Mouse (Mus musculus) CH12.LX (cell line): ENCODE measurements around the gene Tmem104. TPM values are rescaled to one million over a fixed set of nuclear protein-coding genes. Genes with fewer than 3 reads are reported as not detected.

Source experiments
- DNase-seq: peaks from one replicate; pipeline ENCODE4 v3.0.0-alpha.2; 2013; ENCODE audit errors: extremely low read depth
- H3K27ac ChIP-seq: 2 replicates; pipeline ENCODE4 v1.5.1; 2012; ENCODE audit warnings: low read depth, mild to moderate bottlenecking, control low read depth, moderate library complexity; ENCODE audit not compliant: insufficient read depth
- H3K27me3 ChIP-seq: replicated peaks from 2 replicates; pipeline ENCODE3; 2012; ENCODE audit warnings: inconsistent platforms
- H3K36me3 ChIP-seq, 2 experiments: replicated peaks in 1 of 2; 2 replicates each; pipeline versions ENCODE3 to v1.6.1; 2012; ENCODE audit warnings: inconsistent platforms in 1 of 2, low read length in 1 of 2, mild to moderate bottlenecking in 1 of 2, mixed read lengths in 1 of 2, moderate library complexity in 1 of 2; ENCODE audit not compliant: control insufficient read depth in 1 of 2, insufficient read depth in 1 of 2
- H3K4me1 ChIP-seq, 2 experiments: 2 replicates each; pipeline ENCODE4 v1.6.1; 2012; ENCODE audit warnings: inconsistent platforms in 1 of 2, moderate library complexity in 1 of 2; ENCODE audit not compliant: insufficient read depth in 2 of 2, control insufficient read depth in 1 of 2
- H3K4me2 ChIP-seq: 2 replicates; pipeline ENCODE4 v1.6.1; 2012; ENCODE audit warnings: low read depth, mild to moderate bottlenecking, control low read depth; ENCODE audit not compliant: poor library complexity, insufficient read depth, severe bottlenecking
- H3K4me3 ChIP-seq, 3 experiments: fragments of 150-350 bp in 1 of 3; sonication (generic) in 1 of 3; replicated peaks in 1 of 3; 2 replicates each; pipeline versions ENCODE3 to v1.5.1; 2011 to 2012; ENCODE audit warnings: low read depth in 2 of 3, low read length in 2 of 3, mild to moderate bottlenecking in 2 of 3, moderate library complexity in 2 of 3, control low read depth in 1 of 3, improper control_type of control experiment in 1 of 3, inconsistent platforms in 1 of 3, mixed read lengths in 1 of 3; ENCODE audit not compliant: poor library complexity in 1 of 3
- H3K79me2 ChIP-seq: replicated peaks from 2 replicates; pipeline ENCODE4 v1.6.1; 2012; ENCODE audit warnings: mild to moderate bottlenecking, moderate library complexity; ENCODE audit not compliant: control insufficient read depth, poor library complexity, insufficient read depth, severe bottlenecking; ENCODE audit errors: extremely low read depth
- H3K9ac ChIP-seq: 2 replicates; pipeline ENCODE4 v1.6.1; 2012; ENCODE audit warnings: low read depth, mild to moderate bottlenecking, control low read depth, moderate library complexity; ENCODE audit not compliant: insufficient read depth
- H3K9me3 ChIP-seq: replicated peaks from 2 replicates; pipeline ENCODE3; 2012; ENCODE audit warnings: low read length, inconsistent platforms, mixed read lengths
- BHLHE40 ChIP-seq: IDR thresholded peaks from 2 replicates; pipeline ENCODE4 v1.6.1; 2011; ENCODE audit warnings: mild to moderate bottlenecking, low read depth, low read length, improper control_type of control experiment
- CHD1 ChIP-seq: IDR thresholded peaks from 2 replicates; pipeline ENCODE4 v1.6.1; 2012; ENCODE audit warnings: low read depth, low read length, improper control_type of control experiment, inconsistent platforms
- CTCF ChIP-seq, 2 experiments: IDR thresholded peaks in 1 of 2; conservative IDR thresholded peaks in 1 of 2; 2 replicates each; pipeline ENCODE4 v1.5.1; 2011 to 2012; ENCODE audit warnings: low read depth in 2 of 2, low read length in 2 of 2, improper control_type of control experiment in 1 of 2, inconsistent platforms in 1 of 2, mild to moderate bottlenecking in 1 of 2, moderate library complexity in 1 of 2
- E2F4 ChIP-seq: IDR thresholded peaks from 2 replicates; pipeline ENCODE4 v1.6.1; 2011; ENCODE audit warnings: low read depth, low read length, improper control_type of control experiment; ENCODE audit not compliant: insufficient replicate concordance
- ELF1 ChIP-seq: IDR thresholded peaks from 2 replicates; pipeline ENCODE4 v1.6.1; 2014; ENCODE audit warnings: low read depth, mild to moderate bottlenecking, inconsistent platforms, low read length, improper control_type of control experiment
- ETS1 ChIP-seq: conservative IDR thresholded peaks from 2 replicates; pipeline ENCODE4 v1.6.1; 2012; ENCODE audit warnings: low read depth, mild to moderate bottlenecking, inconsistent platforms, low read length, improper control_type of control experiment, moderate library complexity
- GABPA ChIP-seq: IDR thresholded peaks from 2 replicates; pipeline ENCODE4 v1.6.1; 2012; ENCODE audit warnings: low read depth, low read length, improper control_type of control experiment, inconsistent platforms; ENCODE audit not compliant: insufficient replicate concordance
- IRF4 ChIP-seq: IDR thresholded peaks from 2 replicates; pipeline ENCODE4 v1.6.1; 2014; ENCODE audit warnings: low read depth, mild to moderate bottlenecking, inconsistent platforms, low read length, improper control_type of control experiment
- JUN ChIP-seq: IDR thresholded peaks from 2 replicates; pipeline ENCODE4 v1.6.1; 2011; ENCODE audit warnings: low read depth, mild to moderate bottlenecking, low read length, improper control_type of control experiment, moderate library complexity; ENCODE audit not compliant: insufficient read depth
- KAT2A ChIP-seq: IDR thresholded peaks from 2 replicates; pipeline ENCODE4 v1.6.1; 2012; ENCODE audit warnings: low read length, improper control_type of control experiment, inconsistent platforms; ENCODE audit not compliant: insufficient replicate concordance
- MAX ChIP-seq: IDR thresholded peaks from 2 replicates; pipeline ENCODE4 v1.6.1; 2011; ENCODE audit warnings: low read length, improper control_type of control experiment
- MXI1 ChIP-seq: IDR thresholded peaks from 2 replicates; pipeline ENCODE4 v1.6.1; 2011; ENCODE audit warnings: mild to moderate bottlenecking, low read depth, low read length, improper control_type of control experiment
- MYC ChIP-seq: IDR thresholded peaks from 2 replicates; pipeline ENCODE4 v1.6.1; 2011; ENCODE audit warnings: low read depth, mild to moderate bottlenecking, improper control_type of control experiment, low read length
- NELFE ChIP-seq: IDR thresholded peaks from 2 replicates; pipeline ENCODE4 v1.6.1; 2011; ENCODE audit warnings: low read depth, low read length, improper control_type of control experiment
- NRF1 ChIP-seq: IDR thresholded peaks from 2 replicates; pipeline ENCODE4 v1.6.1; 2014; ENCODE audit warnings: low read depth, mild to moderate bottlenecking, inconsistent platforms, low read length, improper control_type of control experiment, moderate library complexity
- POLR2AphosphoS2 ChIP-seq: IDR thresholded peaks from 2 replicates; pipeline ENCODE4 v1.6.1; 2011; ENCODE audit warnings: low read depth, low read length, improper control_type of control experiment
- RAD21 ChIP-seq: IDR thresholded peaks from 2 replicates; pipeline ENCODE4 v1.6.1; 2011; ENCODE audit warnings: low read depth, mild to moderate bottlenecking, low read length, improper control_type of control experiment, moderate library complexity
- RCOR1 ChIP-seq: conservative IDR thresholded peaks from 2 replicates; pipeline ENCODE4 v1.6.1; 2012; ENCODE audit warnings: low read depth, mild to moderate bottlenecking, inconsistent platforms, low read length, improper control_type of control experiment
- SIN3A ChIP-seq: IDR thresholded peaks from 2 replicates; pipeline ENCODE4 v1.6.1; 2012; ENCODE audit warnings: low read length, improper control_type of control experiment, inconsistent platforms
- SMC3 ChIP-seq: IDR thresholded peaks from 2 replicates; pipeline ENCODE4 v1.6.1; 2011; ENCODE audit warnings: low read depth, low read length, improper control_type of control experiment
- UBTF ChIP-seq: IDR thresholded peaks from 2 replicates; pipeline ENCODE4 v1.6.1; 2012; ENCODE audit warnings: low read depth, mild to moderate bottlenecking, inconsistent platforms, low read length, improper control_type of control experiment, moderate library complexity
- USF1 ChIP-seq: IDR thresholded peaks from 2 replicates; pipeline ENCODE4 v1.6.1; 2014; ENCODE audit warnings: low read depth, mild to moderate bottlenecking, inconsistent platforms, low read length, improper control_type of control experiment
- ZKSCAN1 ChIP-seq: IDR thresholded peaks from 2 replicates; pipeline ENCODE4 v1.6.1; 2012; ENCODE audit warnings: low read depth, inconsistent platforms, low read length, improper control_type of control experiment, borderline replicate concordance
- dilution Hi-C: fragments of 300-500 bp; cut with MboI; formaldehyde crosslinking; loops from 2 replicates; pipeline ENCODE4 v1.14.3; 2020; ENCODE audit warnings: low sequenced_read_pairs; ENCODE audit not compliant: extremely low pct_unique_long_range_greater_than_20kb, extremely low pct_ligation_motif_present
- in situ Hi-C: fragments of 300-500 bp; cut with MboI; formaldehyde crosslinking; loops from 3 replicates; pipeline ENCODE4 v1.14.3; 2019; ENCODE audit warnings: low sequenced_read_pairs, low pct_ligation_motif_present, low pct_unique_long_range_greater_than_20kb, mixed read lengths
- polyA plus RNA-seq: library from polyadenylated mRNA; unstranded; fragments of >175 nt; gene quantifications from 2 replicates; pipeline ENCODE4 v1.2.1, GENCODE M21; 2012; ENCODE audit warnings: low read depth; ENCODE audit not compliant: insufficient read length
- total RNA-seq, 2 experiments: library from RNA; depleted of rRNA; stranded (reverse); fragments of 300-350 nt in 1 of 2; fragments of >200 nt in 1 of 2; gene quantifications; 2 replicates each; pipeline ENCODE4 v1.2.3; 2012 to 2014

Tmem104 gene
- total and polyA plus RNA-seq, 3 experiments, result 3.5 to 16.1 (median 10.8) TPM

DNA sequence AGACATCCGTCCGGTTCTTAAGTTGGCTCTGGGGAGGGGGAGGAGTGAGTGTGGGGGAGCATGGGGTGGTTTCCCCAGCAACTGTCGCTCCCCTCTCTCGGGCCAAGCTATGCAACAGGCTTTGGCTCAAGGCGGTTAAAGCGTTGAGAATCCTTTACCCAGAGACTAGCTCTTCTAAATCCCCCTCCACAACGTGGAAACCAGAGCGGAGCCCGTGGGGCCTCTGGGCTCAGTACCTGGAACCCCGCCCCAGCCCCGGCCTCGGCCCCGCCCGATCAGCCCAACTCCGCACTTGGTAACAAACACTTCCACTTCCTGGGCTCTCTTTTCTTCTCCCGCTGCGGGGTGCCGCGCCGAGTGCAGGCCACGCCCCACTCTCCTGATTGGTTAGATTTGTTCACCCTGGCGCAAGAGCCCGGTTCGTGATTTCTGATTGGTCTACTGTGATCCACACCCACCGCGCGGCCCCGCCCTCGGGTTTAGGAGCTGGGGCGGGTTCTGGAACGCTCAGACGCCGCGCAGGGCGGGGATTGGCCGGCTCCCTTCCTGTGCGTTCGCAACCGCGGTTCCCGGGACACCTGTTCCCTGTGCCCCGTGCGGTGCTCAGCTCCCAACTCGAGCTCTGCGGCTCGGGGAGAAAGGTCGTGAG is 24.3 kb upstream of the Tmem104 start, which contains the start of gene Slc9a3r1 (continued):
- no peak; the same call in 1 of the 2 replicates for TF ChIP-seq IRF4
- TF ChIP-seq POLR2AphosphoS2, result peak; percentile 89
- TF ChIP-seq JUN, result no peak
- no peak for TF ChIP-seq CTCF (conservative IDR thresholded peaks at IDR 0.05 in 1 of 2, IDR thresholded peaks at IDR 0.05 in 1 of 2; ENCODE audit: low read depth in 2 of 2, low read length in 2 of 2)
- TF ChIP-seq BHLHE40, result peak; percentile 13; the same call in 1 of the 2 replicates
- TF ChIP-seq CHD1, result no peak
- no peak for TF ChIP-seq RCOR1
- peak; percentile 18; the same call in 1 of the 2 replicates for TF ChIP-seq MXI1
- no peak for TF ChIP-seq UBTF
- no peak for TF ChIP-seq MYC
- no peak for TF ChIP-seq RAD21
- no peak for TF ChIP-seq ZKSCAN1
- no peak for TF ChIP-seq KAT2A
- TF ChIP-seq E2F4, result peak; percentile 38; the same call in 1 of the 2 replicates
- TF ChIP-seq GABPA, result no peak
- no peak for TF ChIP-seq USF1
- peak; percentile 98 for TF ChIP-seq NELFE
- peak; percentile 55 for TF ChIP-seq NRF1
- TF ChIP-seq SMC3, result no peak
- TF ChIP-seq ETS1, result no peak; the same call in 1 of the 2 replicates

DNA sequence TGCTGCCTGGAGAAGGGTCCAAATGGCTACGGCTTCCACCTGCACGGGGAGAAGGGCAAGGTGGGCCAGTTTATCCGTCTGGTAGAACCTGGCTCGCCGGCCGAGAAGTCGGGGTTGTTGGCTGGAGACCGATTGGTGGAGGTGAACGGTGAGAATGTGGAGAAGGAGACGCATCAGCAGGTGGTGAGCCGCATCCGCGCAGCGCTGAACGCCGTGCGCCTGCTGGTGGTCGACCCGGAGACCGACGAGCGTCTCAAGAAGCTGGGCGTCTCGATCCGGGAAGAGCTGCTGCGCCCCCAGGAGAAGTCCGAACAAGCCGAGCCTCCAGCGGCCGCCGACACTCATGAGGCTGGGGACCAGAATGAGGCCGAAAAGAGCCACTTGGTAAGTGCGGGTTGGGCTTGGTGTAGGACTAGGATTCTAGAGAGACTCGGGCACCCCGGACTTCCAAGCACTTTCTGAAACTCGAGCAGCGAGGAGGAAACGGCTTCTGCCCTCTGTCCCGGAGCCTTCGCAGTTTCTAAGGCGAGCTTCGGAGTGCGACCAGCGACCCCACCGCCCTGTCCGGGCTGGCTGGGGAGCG is 23.6 kb upstream of the Tmem104 start:
- Histone ChIP-seq H3K4me2 (peak overlapping the region; percentile 77), H3K27ac (peak overlapping the region; percentile 1), H3K36me3 (peaks cover 3 to 33% of the 10 kb centered on the region in 2 experiments), H3K9ac (peak overlapping the region; percentile 46), H3K9me3 (peaks cover 8% of the 10 kb centered on the region), H3K4me3 (peak overlapping the region; percentile 69 to 98 (median 86)), H3K79me2 (peaks cover 40% of the 10 kb centered on the region), H3K27me3 (no peaks in the 10 kb centered on the region), H3K4me1 (peaks cover 16 to 52% of the 10 kb centered on the region in 2 experiments)
- dilution Hi-C loops, result no loop called here
- TF ChIP-seq CTCF (conservative IDR thresholded peaks at IDR 0.05 in 1 of 2, IDR thresholded peaks at IDR 0.05 in 1 of 2; ENCODE audit: low read depth in 2 of 2, low read length in 2 of 2) (peak in 1 of 2 experiments; percentile 51; a peak in 2 of 4 replicates), UBTF (peak; percentile 96), NRF1 (no peak), CHD1 (peak; percentile 72), RAD21 (peak; percentile 7), IRF4 (no peak), SIN3A (peak; percentile 47; the same call in 1 of the 2 replicates), MAX (0 out of 2 replicates have a peak, but pooled peaks have one; percentile 14), ELF1 (no peak), KAT2A (no peak), SMC3 (peak; percentile 21)
- DNase-seq, result peak; percentile 64
- in situ Hi-C loops, result loop anchor here (5.0 kb wide), 3 partner anchors 34 to 109 kb away; no protein-coding TSS in a partner anchor
